ENCODE assay signal across 9 mouse cellular contexts in genomic region chr7:38191571-38191970, GRCm38 (mm10). TPM values are rescaled to one million over a fixed set of nuclear protein-coding genes. Genes with fewer than 3 reads are reported as not detected.
A peak's percentile ranks its signal among the peaks of the same experiment; 100 is the strongest.
DNase-seq lines count a peak whose midpoint lies in the region; ATAC-seq and TF ChIP-seq lines count a peak whose summit lies in the region.
"Had no signal": no experiment of that assay in that cellular context is flagged by ENCODE, and none has a peak within 500 bp of the region (broad histone marks: within the 10 kb centered on the region; RNA-seq: fewer than 3 reads in every experiment).

No protein-coding gene starts in this region.

- no peaks in the 10 kb centered on the region for H3K9me3 ChIP-seq in hindbrain, embryonic 11.5 days (ENCODE audit: control insufficient read depth, low read length)
- H3K9me3 ChIP-seq in hindbrain, embryonic 13.5 days: no peaks in the 10 kb centered on the region
- H3K9me3 ChIP-seq: lung, embryonic 15.5 days had no signal

- H3K27ac ChIP-seq in hindbrain, embryonic 11.5 days (ENCODE audit: low read depth, low read length): no peak overlapping the region
- H3K27ac ChIP-seq in hindbrain, embryonic 13.5 days: no peak overlapping the region
- H3K27ac ChIP-seq in spleen, adult 2 months (ENCODE audit: insufficient read depth, low read length): no peak overlapping the region
- H3K27ac ChIP-seq: lung, embryonic 15.5 days had no signal

- 41% methylated on average over 10 of the region's 10 CpGs for WGBS in hindbrain, embryonic 11.5 days
- 41% methylated on average over 10 of the region's 10 CpGs for whole genome bisulfite sequencing in hindbrain, embryonic 13.5 days
- 85% methylated on average over 10 of the region's 10 CpGs for WGBS in spleen, adult 2 months

- H3K4me1 ChIP-seq in hindbrain, embryonic 11.5 days (replicated peaks; ENCODE audit: control insufficient read depth, insufficient read depth, low read length): no peaks in the 10 kb centered on the region
- no peaks in the 10 kb centered on the region for H3K4me1 ChIP-seq in hindbrain, embryonic 13.5 days (replicated peaks)
- peaks cover 26% of the 10 kb centered on the region for H3K4me1 ChIP-seq in spleen, adult 2 months (ENCODE audit: control insufficient read depth, insufficient read depth, insufficient read length)
- H3K4me1 ChIP-seq: lung, embryonic 15.5 days had no signal

- no peak for TF ChIP-seq POLR2A in spleen, adult 2 months (IDR thresholded peaks at IDR 0.05; ENCODE audit: low read depth, low read length)
- no peak for TF ChIP-seq POLR2A in brain, embryonic 14.5 days (IDR thresholded peaks at IDR 0.05; ENCODE audit: borderline replicate concordance, extremely low read depth, insufficient read depth, insufficient read length, poor library complexity, severe bottlenecking)

- H3K9ac ChIP-seq in hindbrain, embryonic 11.5 days (ENCODE audit: low read depth, low read length): no peak overlapping the region
- H3K9ac ChIP-seq in hindbrain, embryonic 13.5 days: no peak overlapping the region
- H3K9ac ChIP-seq: lung, embryonic 15.5 days had no signal

- intact Hi-C loops in heart, postnatal 10 days (cut with DNase I): no loop called here

- H3K4me2 ChIP-seq in hindbrain, embryonic 11.5 days (replicated peaks; ENCODE audit: low read depth, low read length): no peak overlapping the region
- no peak overlapping the region for H3K4me2 ChIP-seq in hindbrain, embryonic 13.5 days
- H3K4me2 ChIP-seq: lung, embryonic 15.5 days had no signal

- no peak overlapping the region for H3K4me3 ChIP-seq in hindbrain, embryonic 11.5 days (ENCODE audit: low read depth, low read length)
- no peak overlapping the region for H3K4me3 ChIP-seq in hindbrain, embryonic 13.5 days
- no peak overlapping the region for H3K4me3 ChIP-seq in spleen, adult 2 months (ENCODE audit: extremely low read depth, insufficient read depth, insufficient read length)
- H3K4me3 ChIP-seq: lung, embryonic 15.5 days had no signal

- no peaks in the 10 kb centered on the region for H3K27me3 ChIP-seq in hindbrain, embryonic 11.5 days (ENCODE audit: control insufficient read depth, insufficient read depth, low read length)
- H3K27me3 ChIP-seq in hindbrain, embryonic 13.5 days: no peaks in the 10 kb centered on the region
- no peaks in the 10 kb centered on the region for H3K27me3 ChIP-seq in spleen, adult 2 months (ENCODE audit: control insufficient read depth, insufficient read depth, low read length)
- H3K27me3 ChIP-seq: lung, embryonic 15.5 days had no signal

- no peak for ATAC-seq in hindbrain, embryonic 11.5 days (ENCODE audit: low FRiP score)
- ATAC-seq in hindbrain, embryonic 13.5 days (ENCODE audit: low FRiP score): no peak

- DNase-seq in hindbrain, embryonic 11.5 days (ENCODE audit: low spot score): peak; percentile 50
- DNase-seq in spleen, adult 2 months (ENCODE audit: low read depth in 1 of 2, low spot score in 2 of 2): no peak
- DNase-seq in spleen, adult 12 weeks (ENCODE audit: low spot score): no peak
- DNase-seq in brain, embryonic 14.5 days (ENCODE audit: low read depth): no peak
- peak; percentile 74 for DNase-seq in thymus, postnatal 4 days
- no peak for DNase-seq in adrenal gland, postnatal 4 days (ENCODE audit: low spot score in 2 of 2)
- DNase-seq in heart, postnatal 10 days: no peak

- peak; percentile 17; the same call in 1 of the 2 replicates for TF ChIP-seq CTCF in spleen, adult 2 months (IDR thresholded peaks at IDR 0.05; ENCODE audit: extremely low read depth, insufficient read depth, insufficient read length, insufficient replicate concordance)
- peak; percentile 41; the same call in 1 of the 2 replicates for TF ChIP-seq CTCF in brain, embryonic 14.5 days (IDR thresholded peaks at IDR 0.05; ENCODE audit: borderline replicate concordance, extremely low read depth, insufficient read depth, insufficient read length)

- no peaks in the 10 kb centered on the region for H3K36me3 ChIP-seq in hindbrain, embryonic 11.5 days (ENCODE audit: control insufficient read depth, insufficient read depth, low read length)
- H3K36me3 ChIP-seq in hindbrain, embryonic 13.5 days: peaks cover 38% of the 10 kb centered on the region
- H3K36me3 ChIP-seq in spleen, adult 2 months (ENCODE audit: control insufficient read depth, insufficient read depth, low read length): peaks cover 6% of the 10 kb centered on the region; the same call in 1 of the 2 replicates
- H3K36me3 ChIP-seq: lung, embryonic 15.5 days had no signal

RNA-seq across cellular contexts. Expression of gene 1600014C10Rik, which starts 8.6 kb away (rescaled TPM):
- polyA plus RNA-seq in hindbrain, embryonic 11.5 days (2014; fragmentation: Nextera tagmentation; extraction: Ambion mirVana): 14.7 and 18.5 TPM in 2 replicates
- 26.1 and 27.5 TPM in 2 replicates for polyA plus RNA-seq in hindbrain, embryonic 13.5 days (2015; fragmentation: Nextera tagmentation; extraction: Ambion mirVana)
- polyA plus RNA-seq in spleen, adult 2 months (2012; rRNA removed): 14.1 and 19.5 TPM in 2 replicates
- 15.7 and 21.7 TPM in 2 replicates for polyA plus RNA-seq in brain, embryonic 14.5 days (2012; rRNA removed)
- 10 to 100 TPM; 22.0 to 36.5 TPM for total RNA-seq in adrenal gland, postnatal 4 days (2021)
- total RNA-seq in heart, postnatal 10 days (2021): 10 to 100 TPM; 21.5 to 25.1 TPM

RNA-seq across cellular contexts. Expression of gene Plekhf1, which starts 36.2 kb away (rescaled TPM):
- 1.6 and 1.9 TPM in 2 replicates for polyA plus RNA-seq in hindbrain, embryonic 11.5 days (2014; fragmentation: Nextera tagmentation; extraction: Ambion mirVana)
- 0.53 and 0.77 TPM in 2 replicates for polyA plus RNA-seq in hindbrain, embryonic 13.5 days (2015; fragmentation: Nextera tagmentation; extraction: Ambion mirVana)
- polyA plus RNA-seq in spleen, adult 2 months (2012; rRNA removed): 1.6 TPM in 2 replicates
- polyA plus RNA-seq in brain, embryonic 14.5 days (2012; rRNA removed): 0.41 and 0.58 TPM in 2 replicates
- total RNA-seq in adrenal gland, postnatal 4 days (2021): 1 to 10 TPM; 2.7 to 3.0 TPM
- total RNA-seq in heart, postnatal 10 days (2021): 10 to 100 TPM in 1 of 2 experiments, 1 to 10 TPM in 1; 9.7 to 11.0 TPM

Comparison
In these comparisons a context has a peak if more than half of its experiments do, and no peak if none do; other contexts are left out.
1. DNase-seq: peak in hindbrain, embryonic 11.5 days (single experiment) and thymus, postnatal 4 days (single experiment); none in spleen, adult 2 months (0 of 2), spleen, adult 12 weeks (single experiment), brain, embryonic 14.5 days (single experiment), adrenal gland, postnatal 4 days (0 of 2) and heart, postnatal 10 days (0 of 2).